Mouse (Mus musculus): Measurements from ENCODE around the gene Vcam1.

GRCm38 (mm10) chr3:116138081-116138480 is 8.6 kb upstream of the Vcam1 start:
- TF ChIP-seq TCF12 (IDR thresholded peaks at IDR 0.05; ENCODE audit: insufficient read depth, poor library complexity, severe bottlenecking) (no peak), USF1 (IDR thresholded peaks at IDR 0.05; ENCODE audit: low read depth) (no peak), POLR2A (IDR thresholded peaks at IDR 0.05; ENCODE audit: insufficient read length, low read depth) (no peak), E2F4 (IDR thresholded peaks at IDR 0.05; ENCODE audit: insufficient read depth) (no peak), MAX (IDR thresholded peaks at IDR 0.05; ENCODE audit: low read depth) (no peak), POLR2AphosphoS2 (IDR thresholded peaks at IDR 0.05; ENCODE audit: insufficient read length, low read depth) (no peak), CEBPB (IDR thresholded peaks at IDR 0.05; ENCODE audit: insufficient read depth, poor library complexity, severe bottlenecking) (no peak), REST (IDR thresholded peaks at IDR 0.05; ENCODE audit: insufficient read depth, insufficient read length) (no peak), MYOD1 (IDR thresholded peaks at IDR 0.05; ENCODE audit: control insufficient read depth in 1 of 3, insufficient read length in 2 of 3, low read depth in 2 of 3) (no peak), TCF3 (IDR thresholded peaks at IDR 0.05; ENCODE audit: insufficient read length, low read depth) (no peak), SRF (IDR thresholded peaks at IDR 0.05; ENCODE audit: control insufficient read depth, insufficient read length, low read depth) (no peak), MYOG (IDR thresholded peaks at IDR 0.05; ENCODE audit: control insufficient read depth in 1 of 3, insufficient read depth in 1 of 3, insufficient read length in 2 of 3, low read depth in 2 of 3) (no peak)

All from myocyte (in vitro differentiated cells).